Mouse (Mus musculus): Measurements from ENCODE around the gene Gramd4. TPM values are rescaled to one million over a fixed set of nuclear protein-coding genes. Genes with fewer than 3 reads are reported as not detected.

Gramd4 gene
- polyA plus RNA-seq, 1 experiment: 18.9 TPM

GRCm38 (mm10) chr15:86077934-86078333 is 20.4 kb downstream of the Gramd4 start:
- 66% methylated on average over 5 of the region's 5 CpGs for WGBS
- Histone ChIP-seq H3K27me3 (replicated peaks; ENCODE audit: control insufficient read depth, insufficient read depth, low read length) (no peaks in the 10 kb centered on the region), H3K36me3 (ENCODE audit: control insufficient read depth, insufficient read depth, low read length) (no peaks in the 10 kb centered on the region), H3K4me3 (ENCODE audit: insufficient read depth, low read depth, low read length) (no peak overlapping the region), H3K4me1 (ENCODE audit: control insufficient read depth, insufficient read depth, low read length) (peaks cover 26% of the 10 kb centered on the region), H3K27ac (ENCODE audit: insufficient read depth, low read depth, low read length) (no peak overlapping the region)
- DNase-seq: no peak
- no peak for TF ChIP-seq POLR2A (IDR thresholded peaks at IDR 0.05; ENCODE audit: low read depth, low read length)
- TF ChIP-seq CTCF (conservative IDR thresholded peaks at IDR 0.05; ENCODE audit: insufficient read depth, insufficient read length, low read depth, low read length): no peak

GRCm38 (mm10) chr15:86078481-86079216 is 21.2 kb downstream of the Gramd4 start:
- Histone ChIP-seq H3K4me1 (ENCODE audit: control insufficient read depth, insufficient read depth, low read length) (peaks cover 33% of the 10 kb centered on the region), H3K36me3 (ENCODE audit: control insufficient read depth, insufficient read depth, low read length) (no peaks in the 10 kb centered on the region), H3K27ac (ENCODE audit: insufficient read depth, low read depth, low read length) (peak overlapping the region; percentile 70), H3K27me3 (replicated peaks; ENCODE audit: control insufficient read depth, insufficient read depth, low read length) (no peaks in the 10 kb centered on the region), H3K4me3 (ENCODE audit: insufficient read depth, low read depth, low read length) (no peak overlapping the region)
- TF ChIP-seq CTCF (conservative IDR thresholded peaks at IDR 0.05; ENCODE audit: insufficient read depth, insufficient read length, low read depth, low read length) (no peak), POLR2A (IDR thresholded peaks at IDR 0.05; ENCODE audit: low read depth, low read length) (no peak)
- DNase-seq: peak; percentile 50
- whole genome bisulfite sequencing: 50% methylated on average over 18 of the region's 18 CpGs

- Histone ChIP-seq H3K27me3 (replicated peaks; ENCODE audit: control insufficient read depth, insufficient read depth, low read length) (no peaks in the 10 kb centered on the region), H3K36me3 (ENCODE audit: control insufficient read depth, insufficient read depth, low read length) (no peaks in the 10 kb centered on the region), H3K4me3 (ENCODE audit: insufficient read depth, low read depth, low read length) (no peak overlapping the region), H3K4me1 (ENCODE audit: control insufficient read depth, insufficient read depth, low read length) (peaks cover 39% of the 10 kb centered on the region), H3K27ac (ENCODE audit: insufficient read depth, low read depth, low read length) (peak overlapping the region; percentile 70)
- WGBS: 60% methylated on average over 5 of the region's 5 CpGs
- TF ChIP-seq POLR2A (IDR thresholded peaks at IDR 0.05; ENCODE audit: low read depth, low read length) (no peak), CTCF (conservative IDR thresholded peaks at IDR 0.05; ENCODE audit: insufficient read depth, insufficient read length, low read depth, low read length) (no peak)
- DNase-seq: peak; percentile 43
Measured at GRCm38 (mm10) chr15:86079467-86079866, 22.0 kb downstream of the Gramd4 start.

- peaks cover 42% of the 10 kb centered on the region for H3K4me1 ChIP-seq (ENCODE audit: control insufficient read depth, insufficient read depth, low read length)
- H3K4me3 ChIP-seq (ENCODE audit: insufficient read depth, low read depth, low read length): no peak overlapping the region
- H3K36me3 ChIP-seq (ENCODE audit: control insufficient read depth, insufficient read depth, low read length): no peaks in the 10 kb centered on the region
- TF ChIP-seq POLR2A (IDR thresholded peaks at IDR 0.05; ENCODE audit: low read depth, low read length) (no peak), CTCF (conservative IDR thresholded peaks at IDR 0.05; ENCODE audit: insufficient read depth, insufficient read length, low read depth, low read length) (no peak)
- peak; percentile 89 for DNase-seq
- WGBS: 29% methylated on average over 4 of the region's 4 CpGs
- H3K27ac ChIP-seq (ENCODE audit: insufficient read depth, low read depth, low read length): peak overlapping the region; percentile 70
- no peaks in the 10 kb centered on the region for H3K27me3 ChIP-seq (replicated peaks; ENCODE audit: control insufficient read depth, insufficient read depth, low read length)
Measured at GRCm38 (mm10) chr15:86079876-86080275, 22.4 kb downstream of the Gramd4 start.

GRCm38 (mm10) chr15:86080408-86080807 is 22.9 kb downstream of the Gramd4 start:
- H3K36me3 ChIP-seq (ENCODE audit: control insufficient read depth, insufficient read depth, low read length): no peaks in the 10 kb centered on the region
- WGBS: 95% methylated on average over 1 of the region's 1 CpGs
- no peak overlapping the region for H3K4me3 ChIP-seq (ENCODE audit: insufficient read depth, low read depth, low read length)
- TF ChIP-seq POLR2A (IDR thresholded peaks at IDR 0.05; ENCODE audit: low read depth, low read length) (no peak), CTCF (conservative IDR thresholded peaks at IDR 0.05; ENCODE audit: insufficient read depth, insufficient read length, low read depth, low read length) (no peak)
- no peaks in the 10 kb centered on the region for H3K27me3 ChIP-seq (replicated peaks; ENCODE audit: control insufficient read depth, insufficient read depth, low read length)
- H3K4me1 ChIP-seq (ENCODE audit: control insufficient read depth, insufficient read depth, low read length): peaks cover 47% of the 10 kb centered on the region
- 0 out of 2 replicates have a peak overlapping the region, but pooled peaks have one; percentile 11 for H3K27ac ChIP-seq (ENCODE audit: insufficient read depth, low read depth, low read length)
- no peak for DNase-seq

GRCm38 (mm10) chr15:86081654-86082053 is 24.2 kb downstream of the Gramd4 start:
- peak; percentile 32 for DNase-seq
- Histone ChIP-seq H3K27me3 (replicated peaks; ENCODE audit: control insufficient read depth, insufficient read depth, low read length) (no peaks in the 10 kb centered on the region), H3K36me3 (ENCODE audit: control insufficient read depth, insufficient read depth, low read length) (no peaks in the 10 kb centered on the region), H3K27ac (ENCODE audit: insufficient read depth, low read depth, low read length) (no peak overlapping the region), H3K4me1 (ENCODE audit: control insufficient read depth, insufficient read depth, low read length) (peaks cover 54% of the 10 kb centered on the region), H3K4me3 (ENCODE audit: insufficient read depth, low read depth, low read length) (no peak overlapping the region)
- TF ChIP-seq POLR2A (IDR thresholded peaks at IDR 0.05; ENCODE audit: low read depth, low read length): no peak
- TF ChIP-seq CTCF (conservative IDR thresholded peaks at IDR 0.05; ENCODE audit: insufficient read depth, insufficient read length, low read depth, low read length): no peak
- 56% methylated on average over 12 of the region's 12 CpGs for WGBS

GRCm38 (mm10) chr15:86082551-86082961 is 25.1 kb downstream of the Gramd4 start:
- TF ChIP-seq CTCF (conservative IDR thresholded peaks at IDR 0.05; ENCODE audit: insufficient read depth, insufficient read length, low read depth, low read length) (no peak), POLR2A (IDR thresholded peaks at IDR 0.05; ENCODE audit: low read depth, low read length) (no peak)

More at GRCm38 (mm10) chr15:86082551-86082961, 25.1 kb downstream of the Gramd4 start:
- no peak for DNase-seq
- no peak overlapping the region for H3K27ac ChIP-seq (ENCODE audit: insufficient read depth, low read depth, low read length)
- 70% methylated on average over 11 of the region's 11 CpGs for WGBS
- peaks cover 55% of the 10 kb centered on the region for H3K4me1 ChIP-seq (ENCODE audit: control insufficient read depth, insufficient read depth, low read length)
- no peaks in the 10 kb centered on the region for H3K27me3 ChIP-seq (replicated peaks; ENCODE audit: control insufficient read depth, insufficient read depth, low read length)
- H3K4me3 ChIP-seq (ENCODE audit: insufficient read depth, low read depth, low read length): no peak overlapping the region
- H3K36me3 ChIP-seq (ENCODE audit: control insufficient read depth, insufficient read depth, low read length): no peaks in the 10 kb centered on the region
